Mouse (Mus musculus): ENCODE results near the gene Ovca2.

DNA sequence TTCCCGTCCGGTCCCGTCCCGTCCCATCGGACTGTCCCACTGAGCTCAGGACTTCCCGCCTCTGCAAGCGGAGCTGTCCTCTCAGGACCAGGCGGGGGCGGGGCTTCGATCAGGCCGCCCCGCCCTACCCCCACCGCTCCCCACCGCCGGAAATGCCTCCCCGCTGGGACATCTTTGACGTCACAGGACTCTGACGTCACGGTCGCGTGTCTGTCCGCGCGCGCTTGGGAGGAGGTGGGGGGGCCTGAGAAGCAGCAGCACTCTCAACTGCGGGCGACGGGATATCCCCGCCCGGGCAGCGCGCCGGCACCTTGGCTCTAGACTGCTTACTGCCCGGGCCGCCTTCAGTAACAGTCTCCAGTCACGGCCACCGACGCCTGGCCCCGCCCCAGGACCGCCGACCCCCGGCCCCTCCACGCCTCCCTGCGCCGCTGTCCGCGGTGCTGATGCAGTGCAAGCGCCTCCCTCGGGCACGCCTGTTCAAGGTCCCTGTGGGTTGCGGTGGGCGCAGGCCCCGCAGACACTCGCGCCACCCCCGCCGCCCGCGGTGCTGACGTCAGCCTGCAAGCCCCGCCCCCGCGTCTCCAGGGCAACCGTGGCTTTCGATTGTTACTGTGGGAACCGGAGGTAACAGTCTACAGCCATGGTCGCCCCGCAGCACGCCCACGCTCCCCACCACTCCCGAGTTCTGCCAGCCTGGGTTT is 5.4 kb downstream of the Ovca2 start:
- TF ChIP-seq CTCF (IDR thresholded peaks at IDR 0.05; ENCODE audit: control insufficient read depth, insufficient read depth, insufficient read length) (no peak), MYOG (IDR thresholded peaks at IDR 0.05; ENCODE audit: control insufficient read depth, extremely low read depth, insufficient read length) (no peak), MYOD1 (IDR thresholded peaks at IDR 0.05; ENCODE audit: control insufficient read depth, insufficient read length, low read depth) (no peak), MAX (IDR thresholded peaks at IDR 0.05) (no peak), CEBPB (IDR thresholded peaks at IDR 0.05; ENCODE audit: low read depth) (no peak), FOSL1 (IDR thresholded peaks at IDR 0.05; ENCODE audit: insufficient read depth, low read length, poor library complexity, severe bottlenecking) (no peak), USF1 (IDR thresholded peaks at IDR 0.05; ENCODE audit: low read depth) (no peak)
